Mouse (Mus musculus): ENCODE measurements around the gene Taf7l. TPM values are rescaled to one million over a fixed set of nuclear protein-coding genes. Genes with fewer than 3 reads are reported as not detected.

Gene Taf7l
- polyA plus RNA-seq (2012; ENCODE audit: insufficient read depth, insufficient read length, low replicate concordance, missing spikeins): not detected in 2 replicates

DNA sequence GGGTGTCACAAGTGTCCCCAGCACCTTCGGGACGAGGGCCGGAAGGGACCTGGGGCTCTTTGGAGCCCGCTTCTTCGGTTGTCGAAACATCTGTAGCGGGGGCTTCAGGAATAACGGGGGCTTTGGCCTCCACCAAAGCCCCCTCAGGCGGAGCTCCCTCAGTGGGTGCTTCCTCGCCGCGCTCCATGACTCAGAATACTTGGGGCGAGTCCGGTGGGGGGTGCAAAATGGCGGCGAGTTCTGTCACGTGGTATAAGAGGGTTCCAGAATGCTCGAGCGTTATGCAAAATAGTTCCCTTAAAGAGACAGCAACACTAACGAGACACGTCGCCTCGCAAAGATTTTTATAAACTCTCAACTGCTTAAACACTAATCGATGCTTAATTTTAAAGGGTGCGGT, at the start of gene Taf7l:
Gene Taf7l, minus strand, starts transcription at position 201 of the 400 bp plus-strand sequence.
- 88% methylated on average over 25 of the region's 25 CpGs for WGBS
- TF ChIP-seq POLR2A (IDR thresholded peaks at IDR 0.05; ENCODE audit: insufficient read depth, low read depth, low read length): no peak
- TF ChIP-seq CTCF (IDR thresholded peaks at IDR 0.05; ENCODE audit: insufficient read depth, low read depth, low read length): no peak
- Histone ChIP-seq H3K4me1 (ENCODE audit: control insufficient read depth, insufficient read depth, low read length) (no peaks in the 10 kb centered on the region), H3K4me3 (ENCODE audit: insufficient read depth, low read depth, low read length) (no peak within 1 kb of the TSS), H3K27ac (ENCODE audit: insufficient read depth, low read depth, low read length) (no peak within 1 kb of the TSS)

- no peaks in the 10 kb centered on the region for H3K4me1 ChIP-seq (ENCODE audit: control insufficient read depth, insufficient read depth, low read length)
- H3K27ac ChIP-seq (ENCODE audit: insufficient read depth, low read depth, low read length): no peak overlapping the region
- H3K4me3 ChIP-seq (ENCODE audit: insufficient read depth, low read depth, low read length): no peak overlapping the region
- 80% methylated on average over 4 of the region's 4 CpGs for WGBS
- TF ChIP-seq POLR2A (IDR thresholded peaks at IDR 0.05; ENCODE audit: insufficient read depth, low read depth, low read length): no peak
- no peak for TF ChIP-seq CTCF (IDR thresholded peaks at IDR 0.05; ENCODE audit: insufficient read depth, low read depth, low read length)
Observed at GRCm38 (mm10) chrX:134525260-134525659, 49.0 kb upstream of the Taf7l start.

- WGBS: 78% methylated on average over 4 of the region's 4 CpGs
- Histone ChIP-seq H3K4me1 (ENCODE audit: control insufficient read depth, insufficient read depth, low read length) (no peaks in the 10 kb centered on the region), H3K4me3 (ENCODE audit: insufficient read depth, low read depth, low read length) (no peak overlapping the region), H3K27ac (ENCODE audit: insufficient read depth, low read depth, low read length) (no peak overlapping the region)
- TF ChIP-seq CTCF (IDR thresholded peaks at IDR 0.05; ENCODE audit: insufficient read depth, low read depth, low read length) (no peak), POLR2A (IDR thresholded peaks at IDR 0.05; ENCODE audit: insufficient read depth, low read depth, low read length) (no peak)
Observed at GRCm38 (mm10) chrX:134523772-134524171, 47.5 kb upstream of the Taf7l start.

- TF ChIP-seq POLR2A (IDR thresholded peaks at IDR 0.05; ENCODE audit: insufficient read depth, low read depth, low read length): no peak
- no peak for TF ChIP-seq CTCF (IDR thresholded peaks at IDR 0.05; ENCODE audit: insufficient read depth, low read depth, low read length)
- H3K4me1 ChIP-seq (ENCODE audit: control insufficient read depth, insufficient read depth, low read length): no peaks in the 10 kb centered on the region
- H3K27ac ChIP-seq (ENCODE audit: insufficient read depth, low read depth, low read length): no peak overlapping the region
- WGBS: 14% methylated on average over 2 of the region's 2 CpGs
- H3K4me3 ChIP-seq (ENCODE audit: insufficient read depth, low read depth, low read length): no peak overlapping the region
Observed at GRCm38 (mm10) chrX:134509473-134509872, 33.2 kb upstream of the Taf7l start.

GRCm38 (mm10) chrX:134507977-134508376, 31.7 kb upstream of the Taf7l start:
- H3K27ac ChIP-seq (ENCODE audit: insufficient read depth, low read depth, low read length): no peak overlapping the region
- WGBS: 69% methylated on average over 6 of the region's 6 CpGs
- no peaks in the 10 kb centered on the region for H3K4me1 ChIP-seq (ENCODE audit: control insufficient read depth, insufficient read depth, low read length)
- no peak overlapping the region for H3K4me3 ChIP-seq (ENCODE audit: insufficient read depth, low read depth, low read length)
- TF ChIP-seq POLR2A (IDR thresholded peaks at IDR 0.05; ENCODE audit: insufficient read depth, low read depth, low read length) (no peak), CTCF (IDR thresholded peaks at IDR 0.05; ENCODE audit: insufficient read depth, low read depth, low read length) (no peak)

GRCm38 (mm10) chrX:134500651-134501050, 24.4 kb upstream of the Taf7l start:
- Histone ChIP-seq H3K27ac (ENCODE audit: insufficient read depth, low read depth, low read length) (no peak overlapping the region), H3K4me3 (ENCODE audit: insufficient read depth, low read depth, low read length) (no peak overlapping the region), H3K4me1 (ENCODE audit: control insufficient read depth, insufficient read depth, low read length) (no peaks in the 10 kb centered on the region)
- 79% methylated on average over 8 of the region's 8 CpGs for WGBS
- no peak for TF ChIP-seq POLR2A (IDR thresholded peaks at IDR 0.05; ENCODE audit: insufficient read depth, low read depth, low read length)
- no peak for TF ChIP-seq CTCF (IDR thresholded peaks at IDR 0.05; ENCODE audit: insufficient read depth, low read depth, low read length)

DNA sequence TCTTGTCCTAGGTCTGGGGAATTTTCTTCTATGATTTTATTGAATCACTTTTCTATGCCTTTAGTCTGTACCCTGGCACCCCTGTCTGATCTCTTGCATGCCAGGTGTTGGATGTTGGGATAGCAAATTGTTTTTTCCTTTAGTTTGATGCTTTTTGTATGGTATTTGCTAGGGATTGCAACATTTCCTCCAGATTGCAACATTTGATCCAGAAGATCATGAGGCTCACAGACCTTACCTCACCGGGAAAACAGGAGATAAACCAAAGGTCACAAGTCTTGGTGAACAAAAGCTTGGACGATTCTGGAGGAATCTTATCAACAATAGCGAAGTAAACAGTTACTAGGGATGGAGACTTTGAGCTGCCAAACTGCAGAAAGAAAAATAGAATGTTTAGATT, 5.4 kb upstream of the Taf7l start:
- 69% methylated on average over 3 of the region's 3 CpGs for WGBS
- Histone ChIP-seq H3K27ac (ENCODE audit: insufficient read depth, low read depth, low read length) (no peak overlapping the region), H3K4me3 (ENCODE audit: insufficient read depth, low read depth, low read length) (no peak overlapping the region), H3K4me1 (ENCODE audit: control insufficient read depth, insufficient read depth, low read length) (no peaks in the 10 kb centered on the region)
- TF ChIP-seq POLR2A (IDR thresholded peaks at IDR 0.05; ENCODE audit: insufficient read depth, low read depth, low read length) (no peak), CTCF (IDR thresholded peaks at IDR 0.05; ENCODE audit: insufficient read depth, low read depth, low read length) (no peak)

- no peak overlapping the region for H3K27ac ChIP-seq (ENCODE audit: insufficient read depth, low read depth, low read length)
- no peak overlapping the region for H3K4me3 ChIP-seq (ENCODE audit: insufficient read depth, low read depth, low read length)
- TF ChIP-seq POLR2A (IDR thresholded peaks at IDR 0.05; ENCODE audit: insufficient read depth, low read depth, low read length) (no peak), CTCF (IDR thresholded peaks at IDR 0.05; ENCODE audit: insufficient read depth, low read depth, low read length) (no peak)
- WGBS: 78% methylated on average over 64 of the region's 67 CpGs
- H3K4me1 ChIP-seq (ENCODE audit: control insufficient read depth, insufficient read depth, low read length): no peaks in the 10 kb centered on the region
Observed at GRCm38 (mm10) chrX:134474988-134475710, 1.1 kb downstream of the Taf7l start.

DNA sequence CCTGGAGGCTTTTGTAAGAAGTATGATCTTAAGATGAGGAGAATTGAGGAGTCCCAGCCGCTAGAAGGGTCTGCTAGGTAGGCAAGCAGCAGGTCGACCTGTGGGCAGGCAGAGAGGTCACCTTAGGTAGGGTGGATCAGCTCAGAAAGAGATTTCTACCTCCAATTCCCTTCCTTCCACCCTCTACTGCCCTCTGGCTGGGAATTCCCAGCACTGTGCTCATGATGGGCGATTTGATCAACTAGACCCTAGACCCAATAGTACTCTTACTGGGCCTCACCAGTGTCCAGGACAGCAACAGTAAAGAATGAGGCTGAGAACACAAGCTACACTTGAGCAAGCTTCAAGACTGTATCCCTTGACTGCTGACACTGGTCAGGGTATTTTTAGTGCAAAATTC, 49.0 kb downstream of the Taf7l start:
- Histone ChIP-seq H3K4me1 (ENCODE audit: control insufficient read depth, insufficient read depth, low read length) (peaks cover 16% of the 10 kb centered on the region), H3K27ac (ENCODE audit: insufficient read depth, low read depth, low read length) (no peak overlapping the region), H3K4me3 (ENCODE audit: insufficient read depth, low read depth, low read length) (no peak overlapping the region)
- no peak for TF ChIP-seq CTCF (IDR thresholded peaks at IDR 0.05; ENCODE audit: insufficient read depth, low read depth, low read length)
- WGBS: 58% methylated on average over 3 of the region's 3 CpGs

Measured in olfactory bulb, adult 2 months (tissue).